Mouse (Mus musculus): ENCODE measurements around the gene Fcamr.

The Fcamr gene

GRCm38 (mm10) chr1:130802976-130803375, 2.3 kb downstream of the Fcamr start:
- DNase-seq (ENCODE audit: low read depth): no peak

DNA sequence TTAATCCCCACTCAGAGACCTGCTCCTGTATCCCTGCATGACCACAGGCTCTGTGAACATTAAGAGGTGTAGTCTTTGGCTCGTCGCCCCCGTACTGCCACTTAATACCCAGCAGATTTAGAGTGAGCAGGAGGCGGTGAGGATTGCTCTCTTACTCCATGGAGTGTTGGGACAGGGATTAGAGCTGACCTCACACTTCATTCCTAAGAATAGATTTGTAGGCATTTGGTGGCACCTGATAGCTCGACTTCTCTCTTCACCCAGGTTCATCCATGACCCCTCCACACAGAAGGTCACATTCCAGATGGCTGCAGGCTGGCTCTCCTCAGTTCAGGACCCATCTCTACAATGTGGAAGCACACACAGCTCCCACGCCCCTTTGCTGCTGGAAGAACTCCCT, 3.6 kb downstream of the Fcamr start:
- no peak for DNase-seq (ENCODE audit: low read depth)

DNA sequence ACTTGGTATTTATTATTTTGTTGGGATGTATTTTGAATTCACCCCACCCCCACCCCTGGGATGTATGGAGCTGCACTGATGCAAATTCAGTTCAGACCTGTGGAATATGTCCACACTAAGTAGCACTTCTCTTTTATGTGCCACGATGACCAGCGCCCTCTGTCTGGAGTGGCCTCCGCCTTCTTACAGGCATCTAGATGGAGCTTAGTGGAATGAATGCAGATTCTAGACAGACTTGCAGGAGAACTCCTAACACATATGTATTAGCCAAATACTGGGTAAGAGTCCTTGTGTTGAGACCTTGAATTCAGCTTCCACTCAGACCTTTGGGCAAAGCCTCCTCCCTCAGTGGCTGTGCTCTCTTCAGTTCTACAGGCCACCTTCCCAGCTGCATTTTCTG, 10.2 kb downstream of the Fcamr start:
- no peak for DNase-seq (ENCODE audit: low read depth)

GRCm38 (mm10) chr1:130811316-130811715, 10.6 kb downstream of the Fcamr start:
- DNase-seq (ENCODE audit: low read depth): no peak

- no peak for DNase-seq (ENCODE audit: low read depth)
These were observed 19.0 kb downstream of the Fcamr start for GRCm38 (mm10) chr1:130819737-130820136.

GRCm38 (mm10) chr1:130820316-130821148, 19.8 kb downstream of the Fcamr start:
- DNase-seq (ENCODE audit: low read depth): no peak

DNA sequence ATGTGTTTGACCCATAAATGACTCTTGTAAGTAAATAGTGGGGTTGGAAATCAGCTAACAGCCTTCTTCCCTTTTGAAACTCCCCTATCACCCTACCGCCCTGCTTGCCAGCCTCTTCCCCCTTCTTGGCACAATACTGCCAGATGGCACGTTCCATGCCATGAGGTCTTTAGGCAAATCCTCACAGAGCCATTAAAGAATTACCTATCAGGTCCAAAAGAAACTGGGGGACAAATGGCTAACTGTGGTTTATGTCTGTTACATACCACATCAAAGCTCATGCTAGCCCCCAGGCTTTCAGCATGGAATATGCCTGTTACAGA, 20.4 kb downstream of the Fcamr start:
- DNase-seq (ENCODE audit: low read depth): no peak

GRCm38 (mm10) chr1:130821911-130822625, 21.4 kb downstream of the Fcamr start:
- DNase-seq (ENCODE audit: low read depth): no peak

GRCm38 (mm10) chr1:130826448-130826847, 25.7 kb downstream of the Fcamr start, which contains the start of gene Pigr:
Pigr (plus strand) TSS chr1:130826684.
- no peak for DNase-seq (ENCODE audit: low read depth)

GRCm38 (mm10) chr1:130828656-130829055, 28.0 kb downstream of the Fcamr start:
- DNase-seq (ENCODE audit: low read depth): no peak

DNA sequence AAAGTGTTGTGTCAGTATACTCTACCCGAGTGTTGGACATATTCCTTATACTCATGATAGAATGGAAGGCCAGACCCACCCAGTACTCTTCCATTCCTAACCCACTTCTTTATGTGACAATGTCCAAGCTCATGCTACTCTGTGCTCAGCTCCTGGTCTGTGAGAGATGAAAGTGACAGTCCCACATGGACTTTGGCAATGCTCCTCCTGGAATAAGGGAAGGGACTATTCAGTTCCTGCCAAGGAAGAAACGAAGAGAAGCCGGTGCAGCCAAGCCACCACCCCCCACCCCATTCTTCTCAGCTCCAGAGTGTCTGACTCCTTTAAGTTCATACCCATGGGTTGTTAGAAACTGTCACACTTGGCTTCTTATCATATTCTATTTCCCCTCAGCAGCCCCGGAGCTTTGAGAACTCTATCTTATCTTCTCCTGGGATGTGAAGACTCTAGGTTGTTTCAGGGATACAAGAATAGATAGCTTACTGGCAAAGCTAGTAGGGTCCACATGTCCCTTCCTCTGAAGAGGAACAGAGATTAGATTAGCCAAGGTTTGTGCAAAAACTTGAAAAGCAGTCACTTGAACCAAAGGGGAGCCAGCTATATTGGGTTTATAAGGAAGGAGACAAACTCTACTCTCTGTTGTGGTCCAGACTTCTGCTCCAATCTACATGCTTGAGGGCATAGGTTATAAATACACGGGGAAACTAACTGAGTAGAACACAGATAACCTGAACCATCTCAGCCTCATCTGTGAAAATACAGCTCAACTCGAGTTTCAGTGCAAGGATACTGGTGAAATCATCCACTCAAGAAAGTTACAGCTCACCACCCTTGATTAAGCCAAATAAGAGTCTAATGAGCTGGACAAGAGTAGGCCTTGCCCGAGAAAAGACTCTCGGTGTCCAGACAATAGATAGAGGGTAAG, 29.5 kb downstream of the Fcamr start:
- no peak for DNase-seq (ENCODE audit: low read depth)

DNA sequence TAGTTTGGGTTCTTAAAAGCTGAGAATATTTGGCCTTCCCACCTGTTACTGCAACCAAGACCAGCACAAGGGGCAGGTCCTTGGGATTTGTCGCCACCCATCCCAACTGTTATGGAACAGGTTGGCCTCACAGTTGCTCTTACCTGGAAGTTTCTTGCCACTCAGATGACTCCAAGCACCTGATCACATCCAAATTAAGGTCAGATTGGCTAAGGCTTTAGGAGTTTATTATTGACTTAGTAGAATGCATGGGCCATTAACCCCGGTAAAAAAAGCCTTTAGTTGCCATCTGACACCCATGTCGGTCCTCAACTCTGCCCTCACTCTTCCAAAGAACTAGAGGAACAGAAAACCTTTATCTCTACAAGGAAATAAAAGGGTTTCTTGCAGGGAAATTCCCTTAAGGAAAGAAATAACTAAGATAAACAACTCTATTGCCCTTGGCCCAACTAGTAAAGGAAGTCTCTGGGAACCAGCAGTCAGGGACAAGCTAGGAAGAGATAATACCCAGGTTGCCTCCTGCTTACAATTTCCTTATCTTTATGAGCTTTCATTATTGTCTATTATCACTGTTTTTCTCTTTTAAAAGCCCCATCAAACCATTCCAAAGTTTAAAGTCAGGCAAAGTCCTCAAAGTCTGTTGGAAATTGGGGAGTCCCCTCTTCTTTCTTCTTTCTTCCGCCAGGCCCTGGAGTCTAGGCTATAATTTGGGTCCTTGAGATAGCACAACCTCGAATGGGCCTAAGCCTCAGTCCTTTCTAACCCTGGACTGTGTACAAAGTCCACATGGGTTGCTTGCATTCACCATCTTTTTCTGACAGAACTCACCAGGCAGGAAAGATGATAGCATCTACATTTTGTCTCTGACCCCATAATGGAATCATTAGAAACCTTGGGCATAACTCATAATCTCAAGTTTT, 31.8 kb downstream of the Fcamr start:
- no peak for DNase-seq (ENCODE audit: low read depth)

GRCm38 (mm10) chr1:130835161-130835936, 34.6 kb downstream of the Fcamr start:
- no peak for DNase-seq (ENCODE audit: low read depth)

- peak; percentile 72 for DNase-seq (ENCODE audit: low read depth)
These were observed 37.6 kb downstream of the Fcamr start for GRCm38 (mm10) chr1:130838288-130838687.

DNA sequence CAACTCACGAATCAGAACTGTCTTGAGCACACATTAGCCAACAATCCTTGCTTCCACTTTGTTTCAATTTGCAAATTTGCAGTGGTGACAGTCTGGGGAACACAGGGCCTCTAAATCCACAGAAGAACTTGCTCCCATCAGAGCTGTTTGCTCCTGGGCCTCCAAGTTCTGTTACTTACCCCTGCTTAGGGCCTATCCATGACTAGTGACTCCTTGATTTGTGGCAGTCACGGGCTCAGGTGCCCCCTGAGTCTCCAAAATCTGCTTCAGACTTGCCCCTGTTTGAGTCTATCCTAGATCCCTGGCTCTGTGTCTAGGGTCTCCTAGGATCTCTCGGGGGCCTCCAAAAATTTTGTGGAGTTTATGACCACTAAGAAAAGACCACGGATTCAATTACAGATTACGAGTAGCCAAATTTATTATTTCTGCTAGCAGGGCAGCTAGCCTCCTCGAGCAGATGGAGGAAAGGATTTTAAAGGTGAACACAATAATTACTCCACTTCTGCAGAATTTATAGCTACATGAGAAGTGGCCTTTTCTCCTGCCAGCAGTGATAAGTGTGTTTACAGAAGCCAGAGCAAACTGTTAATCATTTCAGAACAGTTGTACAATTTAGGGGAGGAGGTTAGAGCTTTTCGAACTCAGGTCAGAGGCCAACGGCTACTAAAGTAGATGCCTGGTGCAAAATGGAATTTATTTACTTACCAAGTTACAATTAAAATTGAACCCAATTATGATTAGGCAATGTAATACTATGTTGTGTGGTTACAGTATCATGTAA, 40.1 kb downstream of the Fcamr start:
- no peak for DNase-seq (ENCODE audit: low read depth)

- DNase-seq (ENCODE audit: low read depth): no peak
These were observed 40.9 kb downstream of the Fcamr start for GRCm38 (mm10) chr1:130841621-130842020.

DNA sequence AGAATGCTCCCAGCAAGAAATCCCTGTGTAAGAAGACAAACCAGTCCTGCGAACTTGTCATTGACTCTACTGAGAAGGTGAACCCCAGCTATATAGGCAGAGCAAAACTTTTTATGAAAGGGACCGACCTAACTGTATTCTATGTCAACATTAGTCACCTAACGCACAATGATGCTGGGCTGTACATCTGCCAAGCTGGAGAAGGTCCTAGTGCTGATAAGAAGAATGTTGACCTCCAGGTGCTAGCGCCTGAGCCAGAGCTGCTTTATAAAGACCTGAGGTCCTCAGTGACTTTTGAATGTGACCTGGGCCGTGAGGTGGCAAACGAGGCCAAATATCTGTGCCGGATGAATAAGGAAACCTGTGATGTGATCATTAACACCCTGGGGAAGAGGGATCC, 43.8 kb downstream of the Fcamr start:
- DNase-seq (ENCODE audit: low read depth): no peak

DNA sequence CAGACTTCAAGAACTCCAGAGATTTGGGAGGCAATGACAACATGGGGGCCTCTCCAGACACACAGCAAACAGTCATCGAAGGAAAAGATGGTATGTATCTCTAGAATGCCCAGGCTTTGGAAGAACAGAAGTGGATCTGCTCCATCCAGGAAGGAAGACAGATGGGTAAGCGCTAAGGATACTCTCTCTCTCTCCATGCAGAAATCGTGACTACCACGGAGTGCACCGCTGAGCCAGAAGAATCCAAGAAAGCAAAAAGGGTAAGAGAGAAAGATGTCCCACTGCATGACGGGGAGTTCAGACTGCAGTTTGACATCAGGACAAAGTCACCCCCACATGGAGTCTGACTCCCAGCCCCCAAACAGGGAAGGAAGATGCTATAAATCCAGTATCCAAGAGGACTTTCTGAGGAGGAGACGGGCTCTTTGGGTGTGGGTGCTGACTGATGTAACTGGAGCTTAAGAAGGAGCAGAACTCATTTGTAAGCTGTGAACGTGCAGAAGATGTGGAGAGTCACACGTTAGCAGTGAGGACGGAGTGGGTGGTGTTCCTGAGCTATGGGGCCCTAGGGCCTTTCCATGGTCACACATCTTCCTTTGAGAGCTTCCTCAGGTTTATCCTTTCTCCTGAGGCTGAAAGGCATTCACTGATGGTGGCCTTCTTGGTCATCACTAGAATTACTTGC, 49.0 kb downstream of the Fcamr start:
- no peak for DNase-seq (ENCODE audit: low read depth)

GRCm38 (mm10) chr1:130850405-130850804, 49.7 kb downstream of the Fcamr start:
- DNase-seq (ENCODE audit: low read depth): no peak
